Mouse (Mus musculus) lung, postnatal 10 days (tissue): ENCODE measurements around the gene Ppp1r11.
A peak's percentile ranks its signal among the peaks of the same experiment; 100 is the strongest.

Experiments
- DNase-seq: peaks from one replicate; pipeline ENCODE4 v3.0.0; 2021

The Ppp1r11 gene

DNA sequence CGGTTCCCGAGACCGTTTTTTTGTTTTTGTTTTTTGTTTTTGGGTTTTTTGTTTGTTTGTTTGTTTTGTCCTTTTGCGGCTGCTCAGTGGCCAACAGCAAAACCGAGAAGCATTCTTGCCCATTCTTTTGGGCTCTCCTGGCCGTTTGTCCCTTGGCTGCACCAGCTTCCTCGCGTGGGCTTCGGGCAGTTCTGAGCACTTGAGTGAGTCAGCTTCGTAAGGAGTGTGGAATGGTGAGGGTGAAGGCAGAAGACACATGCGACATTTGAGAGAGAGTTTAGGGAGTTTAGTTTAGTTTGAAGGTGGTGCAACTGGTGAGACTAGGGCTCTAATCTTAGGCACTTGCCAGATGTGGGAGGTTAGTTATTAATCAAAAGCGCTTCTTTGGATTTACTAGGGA lies 7.3 kb upstream of the Ppp1r11 start:
- no peak for DNase-seq

- DNase-seq: peak; percentile 97
Measured at GRCm38 (mm10) chr17:36957999-36958743, 6.6 kb upstream of the Ppp1r11 start, which contains the start of the genes Znrd1 and Znrd1as. TSS of gene Znrd1 (minus strand) at chr17:36958559. TSS of gene Znrd1as (plus strand) at chr17:36958592.

- no peak for DNase-seq
Measured at GRCm38 (mm10) chr17:36953062-36953461, 1.5 kb upstream of the Ppp1r11 start.

DNA sequence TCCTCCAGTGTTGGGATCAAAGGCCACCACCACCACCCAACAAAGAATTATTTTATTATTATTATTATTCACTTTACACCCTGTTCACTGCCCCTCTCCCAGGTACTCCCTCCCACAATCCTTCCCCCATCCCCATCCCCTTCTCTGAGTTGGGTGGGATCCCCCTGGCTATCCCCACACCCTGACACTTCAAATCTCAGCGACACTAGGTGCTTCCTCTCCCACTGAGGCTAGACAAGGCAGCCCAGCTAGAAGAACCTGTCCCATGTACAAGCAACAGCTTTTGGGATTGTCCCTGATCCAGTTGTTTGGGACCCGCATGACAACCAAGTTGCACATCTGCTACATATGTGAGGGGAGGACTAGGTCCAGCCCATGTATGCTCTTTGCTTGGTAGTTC lies 1.1 kb upstream of the Ppp1r11 start:
- DNase-seq: no peak

- no peak for DNase-seq
Measured at GRCm38 (mm10) chr17:36949265-36949664, 2.3 kb downstream of the Ppp1r11 start.

DNA sequence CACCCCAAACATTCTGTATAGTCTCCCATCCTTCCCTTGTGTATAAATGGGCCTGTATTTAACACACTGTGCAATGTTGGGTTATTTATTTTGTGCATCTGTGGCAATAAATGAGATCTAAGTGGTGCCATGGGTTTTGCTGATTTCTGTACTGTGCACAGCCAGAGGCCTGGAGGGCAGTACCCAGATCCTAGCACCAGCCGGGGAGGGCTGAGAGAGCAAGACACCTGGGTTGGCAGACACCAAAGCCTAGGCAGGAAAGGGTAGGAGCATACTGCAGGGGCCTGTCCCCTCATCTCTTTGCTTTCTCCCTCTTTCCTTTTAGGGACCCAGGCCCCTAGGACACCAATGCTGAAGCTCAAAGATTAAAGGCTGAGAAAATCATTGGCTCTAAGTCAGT lies 3.3 kb downstream of the Ppp1r11 start:
- DNase-seq: no peak

DNA sequence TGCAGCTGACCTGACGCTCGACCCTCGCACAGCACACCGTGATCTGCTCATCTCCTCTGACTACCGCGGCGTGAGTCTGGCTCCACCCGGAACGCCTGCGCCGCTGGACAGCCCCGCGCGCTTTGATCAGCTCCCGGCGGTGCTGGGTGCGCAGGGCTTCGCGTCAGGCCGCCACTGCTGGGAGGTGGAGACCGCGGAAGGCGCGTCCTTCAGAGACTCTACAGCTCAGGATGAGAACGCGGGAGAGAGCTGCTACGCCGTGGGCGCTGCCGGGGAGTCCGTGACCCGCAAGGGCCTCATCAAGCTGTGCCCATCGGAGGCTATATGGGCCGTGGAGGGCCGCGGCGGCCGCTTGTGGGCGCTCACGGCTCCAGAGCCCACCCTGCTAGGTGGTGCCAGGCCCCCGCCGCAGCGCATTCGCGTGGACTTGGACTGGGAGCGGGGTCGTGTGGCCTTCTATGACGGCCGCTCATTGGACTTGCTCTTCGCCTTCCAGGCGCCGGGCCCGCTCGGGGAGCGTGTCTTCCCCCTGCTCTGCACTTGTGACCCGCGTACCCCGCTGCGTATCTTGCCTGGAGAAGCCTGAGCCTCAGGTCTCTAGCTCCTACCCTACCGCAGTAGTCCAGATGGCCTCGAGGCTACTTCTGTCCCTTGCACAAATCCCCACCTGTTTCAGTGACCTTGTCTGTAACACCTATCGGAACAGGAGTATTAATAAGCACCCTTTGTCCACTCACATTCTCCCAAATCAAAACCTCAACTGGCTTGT lies 4.3 kb downstream of the Ppp1r11 start:
- DNase-seq: peak; percentile 50

DNA sequence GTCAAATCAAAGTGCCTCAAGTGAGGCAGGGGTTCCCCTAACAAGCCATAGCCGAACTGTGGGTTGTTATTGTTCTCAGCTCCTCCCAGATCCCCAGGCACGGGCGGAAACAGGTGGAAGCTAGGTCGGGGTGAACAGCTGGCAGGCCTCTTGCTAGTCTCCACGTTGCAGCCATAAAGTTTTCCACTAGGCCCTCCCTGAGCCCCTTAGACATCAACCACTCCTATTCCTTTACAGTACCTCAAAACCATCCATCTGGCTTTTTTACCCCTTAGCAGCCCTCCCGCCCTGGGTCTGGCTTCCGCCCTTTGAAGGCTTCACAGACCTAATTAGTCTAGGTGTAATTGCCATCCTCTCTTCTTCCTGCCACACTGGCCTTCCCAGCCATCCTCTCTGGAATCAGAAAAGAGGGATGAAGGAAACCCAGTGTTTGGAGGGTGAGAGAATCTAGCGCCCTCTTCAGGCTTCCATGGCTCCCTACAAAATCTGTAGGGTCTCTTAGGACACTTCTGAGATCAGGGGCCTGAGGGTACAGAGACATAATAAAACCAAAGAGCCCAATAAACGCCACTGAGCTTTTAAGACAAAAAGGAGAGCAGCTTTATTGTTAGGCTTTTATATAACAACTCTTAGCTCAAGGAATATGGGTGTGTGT lies 7.3 kb downstream of the Ppp1r11 start:
- no peak for DNase-seq

GRCm38 (mm10) chr17:36943691-36944090 lies 7.8 kb downstream of the Ppp1r11 start:
- DNase-seq: no peak

GRCm38 (mm10) chr17:36942791-36943471 lies 8.6 kb downstream of the Ppp1r11 start, which contains the start of gene Rnf39:
TSS of gene Rnf39 (plus strand) at chr17:36942918.
- peak; percentile 46 for DNase-seq

GRCm38 (mm10) chr17:36942391-36942790 lies 9.2 kb downstream of the Ppp1r11 start:
- DNase-seq: peak; percentile 80

DNA sequence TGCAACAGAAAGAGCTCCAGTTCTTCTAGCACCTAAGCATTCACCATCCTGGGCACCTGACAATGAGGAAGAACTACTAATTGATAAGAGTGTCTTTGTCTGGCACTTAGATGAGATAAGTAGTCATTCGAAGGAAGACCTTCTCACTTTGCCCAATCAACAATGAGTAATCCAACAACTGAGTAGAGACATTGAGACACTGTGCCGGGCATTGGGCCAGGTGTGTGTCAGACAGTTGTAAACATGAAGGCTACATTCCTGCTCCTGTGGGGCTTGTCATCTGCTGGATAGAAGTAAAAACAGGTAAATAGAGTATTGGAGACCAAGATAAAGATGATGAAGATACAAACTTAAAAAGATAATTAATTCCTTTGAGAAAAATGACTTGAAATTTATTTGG lies 13.5 kb downstream of the Ppp1r11 start:
- no peak for DNase-seq

DNA sequence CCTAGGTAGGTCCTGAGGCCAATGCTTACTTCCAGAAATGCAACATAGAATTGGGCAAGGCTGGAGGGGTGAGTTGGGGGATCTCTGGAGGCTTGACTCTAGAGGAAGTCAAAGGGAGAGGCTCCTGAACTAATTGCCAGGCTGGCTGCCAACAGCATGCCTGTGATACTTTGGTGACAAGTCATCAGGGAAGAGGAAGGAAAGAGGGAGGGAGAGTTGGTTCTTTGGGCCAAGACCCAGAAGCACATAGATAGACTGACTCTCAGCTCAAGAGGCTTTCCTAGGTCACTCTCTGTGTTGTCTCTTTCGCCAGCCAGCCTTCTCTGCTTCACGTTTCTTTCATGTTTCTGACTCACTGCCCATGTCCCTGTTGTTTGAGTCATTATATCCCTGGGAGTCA lies 19.7 kb downstream of the Ppp1r11 start:
- peak; percentile 67 for DNase-seq

- DNase-seq: no peak
Measured at GRCm38 (mm10) chr17:36931130-36931529, 20.4 kb downstream of the Ppp1r11 start.

- peak; percentile 28 for DNase-seq
Measured at GRCm38 (mm10) chr17:36930233-36930632, 21.3 kb downstream of the Ppp1r11 start.

DNA sequence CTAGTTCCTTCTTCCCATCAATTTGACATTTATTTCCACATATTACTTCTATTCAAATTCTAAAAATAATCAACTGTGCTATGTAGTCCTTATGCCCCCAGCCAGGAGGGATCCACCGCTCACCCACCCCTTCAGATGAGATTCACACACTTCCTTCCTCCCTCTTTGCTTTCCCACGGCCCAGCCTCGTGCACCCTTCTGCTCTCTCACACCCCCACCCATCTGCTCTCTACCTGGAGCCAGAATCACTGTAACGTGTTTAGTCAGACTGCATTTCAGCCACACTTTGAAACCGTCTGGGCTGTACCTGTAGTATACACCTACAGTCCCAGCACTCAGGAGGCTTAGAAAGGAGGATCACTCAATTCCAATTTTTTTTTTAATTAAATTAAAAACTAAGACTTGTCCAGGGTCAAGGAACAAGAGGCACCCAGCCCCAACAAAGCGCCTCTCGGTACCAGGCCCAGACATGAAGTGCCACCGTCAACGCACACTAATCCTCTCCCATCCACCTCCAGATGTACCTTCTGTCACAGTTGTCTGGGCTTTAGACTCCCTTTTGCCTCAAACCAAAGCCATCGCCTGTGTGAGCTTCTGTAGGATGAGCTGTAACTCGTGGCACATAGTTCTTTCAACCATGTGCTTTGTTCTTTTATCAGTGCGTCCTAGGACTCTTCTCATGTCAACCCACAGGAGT lies 22.2 kb downstream of the Ppp1r11 start:
- no peak for DNase-seq

- DNase-seq: no peak
Measured at GRCm38 (mm10) chr17:36927496-36928120, 23.9 kb downstream of the Ppp1r11 start.

DNA sequence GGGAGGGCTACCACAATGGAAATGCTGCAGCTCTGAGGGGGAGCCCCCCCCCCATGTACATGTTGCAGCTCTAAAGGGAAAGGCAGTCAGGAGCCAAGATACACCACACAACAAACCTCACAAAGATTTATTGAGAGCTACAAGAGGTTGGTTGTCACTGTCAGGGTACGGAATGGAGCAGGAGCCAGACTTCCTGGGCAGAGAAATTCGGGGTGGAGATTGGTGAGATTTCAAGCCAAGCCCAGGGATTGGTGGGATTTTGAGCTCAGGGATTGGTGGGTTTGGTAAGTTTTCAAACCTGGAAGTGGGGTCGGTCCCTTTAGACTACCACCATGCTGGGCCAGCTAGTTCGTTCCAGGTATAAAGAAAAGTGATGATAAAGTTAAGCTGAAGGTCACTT lies 28.1 kb downstream of the Ppp1r11 start:
- DNase-seq: no peak

GRCm38 (mm10) chr17:36922715-36923114 lies 28.8 kb downstream of the Ppp1r11 start:
- DNase-seq: no peak

- DNase-seq: peak; percentile 21
Measured at GRCm38 (mm10) chr17:36920239-36920638, 31.3 kb downstream of the Ppp1r11 start.

GRCm38 (mm10) chr17:36915076-36915475 lies 36.5 kb downstream of the Ppp1r11 start:
- peak; percentile 68 for DNase-seq

- peak; percentile 85 for DNase-seq
Measured at GRCm38 (mm10) chr17:36914108-36914507, 37.4 kb downstream of the Ppp1r11 start.
